Mouse (Mus musculus): ENCODE data around the gene Skp2. TPM values are rescaled to one million over a fixed set of nuclear protein-coding genes. Genes with fewer than 3 reads are reported as not detected.

Skp2 gene
- polyA plus RNA-seq, 1 experiment from 2014 or later: 6.4 TPM

GRCm38 (mm10) chr15:9070353-9070752, 84.9 kb downstream of the Skp2 start:
- WGBS (ENCODE audit: insufficient replicate concordance): 2% methylated on average over 3 of the region's 3 CpGs
- Histone ChIP-seq H3K9me3 (ENCODE audit: low read length) (no peaks in the 10 kb centered on the region), H3K9ac (replicated peaks) (peak overlapping the region; percentile 99), H3K4me2 (ENCODE audit: low read depth, low read length) (peak overlapping the region; percentile 92), H3K27ac (ENCODE audit: low read depth) (peak overlapping the region; percentile 99), H3K4me3 (ENCODE audit: low read depth, low read length) (peak overlapping the region; percentile 80), H3K36me3 (replicated peaks; ENCODE audit: insufficient read depth, low read length) (no peaks in the 10 kb centered on the region), H3K27me3 (ENCODE audit: insufficient read depth, low read length) (no peaks in the 10 kb centered on the region), H3K4me1 (ENCODE audit: insufficient read depth) (peaks cover 17% of the 10 kb centered on the region)
- ATAC-seq (peak; percentile 26), DNase-seq (peak; percentile 42)
- TF ChIP-seq EP300 (IDR thresholded peaks at IDR 0.05; ENCODE audit: low read depth): no peak
- TF ChIP-seq CTCF (IDR thresholded peaks at IDR 0.05; ENCODE audit: low read depth): no peak

- Histone ChIP-seq H3K4me1 (ENCODE audit: insufficient read depth) (peaks cover 9% of the 10 kb centered on the region; the same call in 1 of the 2 replicates), H3K27ac (ENCODE audit: low read depth) (peak overlapping the region; percentile 99), H3K36me3 (replicated peaks; ENCODE audit: insufficient read depth, low read length) (no peaks in the 10 kb centered on the region), H3K27me3 (ENCODE audit: insufficient read depth, low read length) (no peaks in the 10 kb centered on the region), H3K9ac (replicated peaks) (peak overlapping the region; percentile 46; the same call in 1 of the 2 replicates), H3K4me2 (ENCODE audit: low read depth, low read length) (peak overlapping the region; percentile 92), H3K9me3 (ENCODE audit: low read length) (no peaks in the 10 kb centered on the region), H3K4me3 (ENCODE audit: low read depth, low read length) (peak overlapping the region; percentile 11)
- TF ChIP-seq EP300 (IDR thresholded peaks at IDR 0.05; ENCODE audit: low read depth): no peak
- TF ChIP-seq CTCF (IDR thresholded peaks at IDR 0.05; ENCODE audit: low read depth): no peak
- ATAC-seq: no peak
- WGBS (ENCODE audit: insufficient replicate concordance): 61% methylated on average over 4 of the region's 4 CpGs
- DNase-seq: no peak
These were observed 86.3 kb downstream of the Skp2 start for GRCm38 (mm10) chr15:9068881-9069280.

Other genes starting within 250 kb of the Skp2 start
- 0.25 and 0.30 TPM in 2 replicates for gene Ranbp3l, start 187.5 kb downstream of the Skp2 start, polyA plus RNA-seq (2015; fragmentation: Nextera tagmentation; extraction: Ambion mirVana)
- 57.6 and 59.0 TPM in 2 replicates for gene Nadk2, start 84.2 kb downstream of the Skp2 start, polyA plus RNA-seq (2015; fragmentation: Nextera tagmentation; extraction: Ambion mirVana)
- gene Lmbrd2, start 14.9 kb downstream of the Skp2 start, polyA plus RNA-seq (2015; fragmentation: Nextera tagmentation; extraction: Ambion mirVana): 1.5 and 1.8 TPM in 2 replicates
- gene Ugt3a1, start 121.5 kb upstream of the Skp2 start, polyA plus RNA-seq (2015; fragmentation: Nextera tagmentation; extraction: Ambion mirVana): 0.92 and 0.94 TPM in 2 replicates
- 8.3 and 9.8 TPM in 2 replicates for gene Ugt3a2, start 180.1 kb upstream of the Skp2 start, polyA plus RNA-seq (2015; fragmentation: Nextera tagmentation; extraction: Ambion mirVana)

Data from liver, postnatal 0 days (tissue).